Mouse (Mus musculus) testis, postnatal 14 days (tissue): ENCODE data around the gene Lce1m.
A peak's percentile ranks its signal among the peaks of the same experiment; 100 is the strongest.
"Not testable (repeated sequence)": the region's sequence is repeated elsewhere in the genome, so short reads cannot be mapped to it uniquely, and the experiment has no call there.

ENCODE experiments used
- DNase-seq: peaks from one replicate; pipeline ENCODE4 v3.0.0; 2021; ENCODE audit warnings: low spot score

Gene Lce1m

GRCm38 (mm10) chr3:93018960-93019359 is at the start of gene Lce1m:
Gene Lce1m, minus strand, starts transcription at chr3:93019060.
- DNase-seq = no peak

GRCm38 (mm10) chr3:93068523-93068922 is 49.7 kb upstream of the Lce1m start, which contains the start of gene Gm4858:
Gene Gm4858, plus strand, starts transcription at chr3:93068823.
- not testable (repeated sequence) for DNase-seq

GRCm38 (mm10) chr3:93052826-93053474 is 34.1 kb upstream of the Lce1m start:
- DNase-seq = peak; percentile 10

- no peak for DNase-seq
These were observed 31.3 kb upstream of the Lce1m start for GRCm38 (mm10) chr3:93050182-93050581.

- no peak for DNase-seq
These were observed 12.6 kb upstream of the Lce1m start for GRCm38 (mm10) chr3:93031450-93031849.

GRCm38 (mm10) chr3:93025486-93025885 is 6.6 kb upstream of the Lce1m start:
- no peak for DNase-seq

- DNase-seq = no peak
These were observed 4.7 kb upstream of the Lce1m start for GRCm38 (mm10) chr3:93023411-93024184.

- DNase-seq = no peak
These were observed 2.3 kb upstream of the Lce1m start for GRCm38 (mm10) chr3:93021171-93021570.

- no peak for DNase-seq
These were observed 3.3 kb downstream of the Lce1m start, which contains the start of gene Crct1 for GRCm38 (mm10) chr3:93015460-93016104. Gene Crct1, minus strand, starts transcription at chr3:93015687.

GRCm38 (mm10) chr3:93014871-93015270 is 4.0 kb downstream of the Lce1m start:
- DNase-seq = no peak

GRCm38 (mm10) chr3:93014378-93014801 is 4.5 kb downstream of the Lce1m start:
- DNase-seq = peak; percentile 19

- DNase-seq = no peak
These were observed 16.0 kb downstream of the Lce1m start for GRCm38 (mm10) chr3:93002843-93003242.

- DNase-seq = no peak
These were observed 18.2 kb downstream of the Lce1m start for GRCm38 (mm10) chr3:93000621-93001020.

GRCm38 (mm10) chr3:92998691-92999090 is 20.2 kb downstream of the Lce1m start:
- DNase-seq = peak; percentile 64

GRCm38 (mm10) chr3:92991926-92992325 is 26.9 kb downstream of the Lce1m start, which contains the start of gene Lce3f:
Gene Lce3f, plus strand, starts transcription at chr3:92992226.
- DNase-seq = no peak

GRCm38 (mm10) chr3:92978484-92978883 is 40.4 kb downstream of the Lce1m start:
- DNase-seq = no peak
